Mouse (Mus musculus): ENCODE measurements around the gene Auh. TPM values are rescaled to one million over a fixed set of nuclear protein-coding genes. Genes with fewer than 3 reads are reported as not detected.

Auh gene
- total and polyA plus RNA-seq, 3 experiments = 17.8 to 36.6 (median 21.3) TPM

DNA sequence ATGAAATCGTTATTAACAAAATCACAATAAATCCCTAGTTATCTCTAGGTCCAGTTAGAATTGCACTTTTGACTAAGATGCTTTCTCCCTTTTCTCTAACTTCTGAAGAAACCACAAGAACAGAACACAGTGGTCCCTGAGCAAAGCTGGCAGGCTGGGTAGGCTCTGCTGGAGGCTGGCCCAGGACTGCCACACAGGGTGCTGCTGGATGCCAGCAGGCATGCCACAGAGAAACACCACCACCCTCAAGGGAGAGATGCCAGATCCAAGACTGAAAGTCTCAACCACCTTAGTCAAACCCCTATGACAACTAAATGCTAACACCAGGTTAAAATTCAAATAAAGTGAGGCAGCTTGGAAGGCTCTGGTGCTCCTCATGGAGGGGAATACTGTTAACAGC is 36.7 kb downstream of the Auh start:
- Histone ChIP-seq H3K4me3 (ENCODE audit: low read depth, low read length) (no peak overlapping the region), H3K27me3 (ENCODE audit: insufficient read depth, low read length) (no peaks in the 10 kb centered on the region), H3K36me3 (replicated peaks) (peaks cover 28% of the 10 kb centered on the region), H3K4me1 (ENCODE audit: insufficient read depth, low read depth, low read length) (no peaks in the 10 kb centered on the region), H3K9me3 (replicated peaks) (no peaks in the 10 kb centered on the region)
- TF ChIP-seq CTCF (IDR thresholded peaks at IDR 0.05; ENCODE audit: low read depth, low read length) (no peak), GATA1 (IDR thresholded peaks at IDR 0.05; ENCODE audit: borderline replicate concordance, low read length) (no peak), POLR2AphosphoS5 (IDR thresholded peaks at IDR 0.05; ENCODE audit: insufficient replicate concordance, low read depth, low read length) (no peak), TAL1 (conservative IDR thresholded peaks at IDR 0.05; ENCODE audit: low read depth, low read length) (no peak), GATA2 (IDR thresholded peaks at IDR 0.05; ENCODE audit: borderline replicate concordance, low read depth, low read length) (no peak)
- no peak for ATAC-seq (ENCODE audit: extremely low read depth, insufficient number of reproducible peaks, low FRiP score, poor library complexity, severe bottlenecking)
- no peak for DNase-seq (ENCODE audit: low spot score)

DNA sequence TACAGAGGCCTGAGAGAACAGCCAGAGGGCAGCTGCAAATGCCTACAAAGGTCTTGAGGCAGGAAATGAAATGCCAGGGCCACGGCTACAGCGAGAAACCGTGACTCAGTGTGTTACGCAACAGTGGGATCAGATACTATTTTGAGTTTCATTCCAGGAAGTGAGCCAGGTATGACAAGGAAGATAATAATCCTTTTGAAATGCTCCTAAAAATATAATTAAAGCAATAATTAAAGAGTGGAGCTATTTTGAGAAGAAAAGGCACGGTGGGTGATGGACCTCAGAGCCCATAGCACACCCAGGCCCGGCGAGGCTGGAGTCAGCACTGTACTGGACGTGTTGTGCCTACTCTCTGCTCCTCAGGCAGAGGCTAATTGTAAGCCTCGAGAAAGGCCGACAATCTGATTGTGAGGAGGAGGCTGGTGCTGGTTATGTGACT is 37.4 kb downstream of the Auh start:
- ATAC-seq (ENCODE audit: extremely low read depth, insufficient number of reproducible peaks, low FRiP score, poor library complexity, severe bottlenecking) = no peak
- Histone ChIP-seq H3K36me3 (replicated peaks) (peaks cover 29% of the 10 kb centered on the region), H3K27me3 (ENCODE audit: insufficient read depth, low read length) (no peaks in the 10 kb centered on the region), H3K4me3 (ENCODE audit: low read depth, low read length) (no peak overlapping the region), H3K9me3 (replicated peaks) (no peaks in the 10 kb centered on the region), H3K4me1 (ENCODE audit: insufficient read depth, low read depth, low read length) (no peaks in the 10 kb centered on the region)
- DNase-seq (ENCODE audit: low spot score) = no peak
- TF ChIP-seq GATA2 (IDR thresholded peaks at IDR 0.05; ENCODE audit: borderline replicate concordance, low read depth, low read length) (no peak), POLR2AphosphoS5 (IDR thresholded peaks at IDR 0.05; ENCODE audit: insufficient replicate concordance, low read depth, low read length) (no peak), CTCF (IDR thresholded peaks at IDR 0.05; ENCODE audit: low read depth, low read length) (no peak), TAL1 (conservative IDR thresholded peaks at IDR 0.05; ENCODE audit: low read depth, low read length) (no peak)

- no peak for ATAC-seq (ENCODE audit: extremely low read depth, insufficient number of reproducible peaks, low FRiP score, poor library complexity, severe bottlenecking)
- H3K36me3 ChIP-seq (replicated peaks) = peaks cover 21% of the 10 kb centered on the region
Measured at GRCm38 (mm10) chr13:52890313-52890712, 39.2 kb downstream of the Auh start.

GRCm38 (mm10) chr13:52886779-52887178 is 42.7 kb downstream of the Auh start:
- DNase-seq (ENCODE audit: low spot score) (no peak), ATAC-seq (ENCODE audit: extremely low read depth, insufficient number of reproducible peaks, low FRiP score, poor library complexity, severe bottlenecking) (no peak)
- H3K9me3 ChIP-seq (replicated peaks) = no peaks in the 10 kb centered on the region
- peaks cover 14% of the 10 kb centered on the region for H3K36me3 ChIP-seq (replicated peaks)
- H3K4me3 ChIP-seq (ENCODE audit: low read depth, low read length) = no peak overlapping the region
- no peak for TF ChIP-seq CTCF (IDR thresholded peaks at IDR 0.05; ENCODE audit: low read depth, low read length)
- no peak for TF ChIP-seq TAL1 (conservative IDR thresholded peaks at IDR 0.05; ENCODE audit: low read depth, low read length)
- no peak for TF ChIP-seq GATA1 (IDR thresholded peaks at IDR 0.05; ENCODE audit: borderline replicate concordance, low read length)
- no peak for TF ChIP-seq GATA2 (IDR thresholded peaks at IDR 0.05; ENCODE audit: borderline replicate concordance, low read depth, low read length)
- TF ChIP-seq POLR2AphosphoS5 (IDR thresholded peaks at IDR 0.05; ENCODE audit: insufficient replicate concordance, low read depth, low read length) = no peak
- no peaks in the 10 kb centered on the region for H3K4me1 ChIP-seq (ENCODE audit: insufficient read depth, low read depth, low read length)
- no peaks in the 10 kb centered on the region for H3K27me3 ChIP-seq (ENCODE audit: insufficient read depth, low read length)

More at GRCm38 (mm10) chr13:52890313-52890712, 39.2 kb downstream of the Auh start:
- H3K4me3 ChIP-seq (ENCODE audit: low read depth, low read length) = no peak overlapping the region
- no peaks in the 10 kb centered on the region for H3K4me1 ChIP-seq (ENCODE audit: insufficient read depth, low read depth, low read length)
- no peak for DNase-seq (ENCODE audit: low spot score)
- no peaks in the 10 kb centered on the region for H3K27me3 ChIP-seq (ENCODE audit: insufficient read depth, low read length)
- no peaks in the 10 kb centered on the region for H3K9me3 ChIP-seq (replicated peaks)
- no peak for TF ChIP-seq TAL1 (conservative IDR thresholded peaks at IDR 0.05; ENCODE audit: low read depth, low read length)
- TF ChIP-seq CTCF (IDR thresholded peaks at IDR 0.05; ENCODE audit: low read depth, low read length) = no peak
- TF ChIP-seq POLR2AphosphoS5 (IDR thresholded peaks at IDR 0.05; ENCODE audit: insufficient replicate concordance, low read depth, low read length) = no peak
- TF ChIP-seq GATA2 (IDR thresholded peaks at IDR 0.05; ENCODE audit: borderline replicate concordance, low read depth, low read length) = no peak
- TF ChIP-seq GATA1 (IDR thresholded peaks at IDR 0.05; ENCODE audit: borderline replicate concordance, low read length) = no peak

DNA sequence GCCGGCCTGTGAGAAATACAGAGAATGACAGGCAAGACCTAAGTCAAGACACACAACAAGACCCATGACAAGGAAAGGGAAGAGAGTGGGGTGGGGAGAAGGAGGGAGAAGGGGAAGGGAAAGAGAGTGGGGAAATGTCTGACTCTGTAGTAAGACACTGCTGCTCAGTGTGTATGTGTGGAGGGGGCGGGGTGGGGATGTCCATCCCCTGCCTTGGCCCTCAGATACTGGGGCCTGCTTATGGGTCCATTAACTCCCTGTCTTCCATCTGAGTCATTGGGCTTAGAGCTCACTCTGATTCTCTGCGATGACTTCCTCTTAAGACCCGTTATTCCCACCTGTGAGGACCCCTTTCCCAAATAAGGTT is 45.5 kb downstream of the Auh start:
- H3K4me1 ChIP-seq (ENCODE audit: insufficient read depth, low read depth, low read length) = no peaks in the 10 kb centered on the region
- ATAC-seq (ENCODE audit: extremely low read depth, insufficient number of reproducible peaks, low FRiP score, poor library complexity, severe bottlenecking) (no peak), DNase-seq (ENCODE audit: low spot score) (no peak)
- no peak for TF ChIP-seq TAL1 (conservative IDR thresholded peaks at IDR 0.05; ENCODE audit: low read depth, low read length)
- TF ChIP-seq GATA1 (IDR thresholded peaks at IDR 0.05; ENCODE audit: borderline replicate concordance, low read length) = no peak
- TF ChIP-seq CTCF (IDR thresholded peaks at IDR 0.05; ENCODE audit: low read depth, low read length) = no peak
- TF ChIP-seq POLR2AphosphoS5 (IDR thresholded peaks at IDR 0.05; ENCODE audit: insufficient replicate concordance, low read depth, low read length) = no peak
- no peak for TF ChIP-seq GATA2 (IDR thresholded peaks at IDR 0.05; ENCODE audit: borderline replicate concordance, low read depth, low read length)
- H3K9me3 ChIP-seq (replicated peaks) = no peaks in the 10 kb centered on the region
- peaks cover 29% of the 10 kb centered on the region for H3K36me3 ChIP-seq (replicated peaks)
- no peaks in the 10 kb centered on the region for H3K27me3 ChIP-seq (ENCODE audit: insufficient read depth, low read length)
- no peak overlapping the region for H3K4me3 ChIP-seq (ENCODE audit: low read depth, low read length)

- DNase-seq (ENCODE audit: low spot score) (no peak), ATAC-seq (ENCODE audit: extremely low read depth, insufficient number of reproducible peaks, low FRiP score, poor library complexity, severe bottlenecking) (no peak)
- H3K27me3 ChIP-seq (ENCODE audit: insufficient read depth, low read length) = no peaks in the 10 kb centered on the region
- no peaks in the 10 kb centered on the region for H3K9me3 ChIP-seq (replicated peaks)
- H3K4me3 ChIP-seq (ENCODE audit: low read depth, low read length) = no peak overlapping the region
- H3K4me1 ChIP-seq (ENCODE audit: insufficient read depth, low read depth, low read length) = no peaks in the 10 kb centered on the region
- no peak for TF ChIP-seq POLR2AphosphoS5 (IDR thresholded peaks at IDR 0.05; ENCODE audit: insufficient replicate concordance, low read depth, low read length)
- TF ChIP-seq CTCF (IDR thresholded peaks at IDR 0.05; ENCODE audit: low read depth, low read length) = no peak
- TF ChIP-seq GATA2 (IDR thresholded peaks at IDR 0.05; ENCODE audit: borderline replicate concordance, low read depth, low read length) = no peak
- TF ChIP-seq GATA1 (IDR thresholded peaks at IDR 0.05; ENCODE audit: borderline replicate concordance, low read length) = no peak
- no peak for TF ChIP-seq TAL1 (conservative IDR thresholded peaks at IDR 0.05; ENCODE audit: low read depth, low read length)
- H3K36me3 ChIP-seq (replicated peaks) = peaks cover 26% of the 10 kb centered on the region
Measured at GRCm38 (mm10) chr13:52883084-52883959, 46.2 kb downstream of the Auh start.

All from G1E (cell line).